Mouse (Mus musculus): ENCODE measurements around the gene Acadvl. TPM values are rescaled to one million over a fixed set of nuclear protein-coding genes. Genes with fewer than 3 reads are reported as not detected.

Acadvl gene
- total RNA-seq (2023): 10 to 100 TPM; 43.9 to 56.5 TPM

DNA sequence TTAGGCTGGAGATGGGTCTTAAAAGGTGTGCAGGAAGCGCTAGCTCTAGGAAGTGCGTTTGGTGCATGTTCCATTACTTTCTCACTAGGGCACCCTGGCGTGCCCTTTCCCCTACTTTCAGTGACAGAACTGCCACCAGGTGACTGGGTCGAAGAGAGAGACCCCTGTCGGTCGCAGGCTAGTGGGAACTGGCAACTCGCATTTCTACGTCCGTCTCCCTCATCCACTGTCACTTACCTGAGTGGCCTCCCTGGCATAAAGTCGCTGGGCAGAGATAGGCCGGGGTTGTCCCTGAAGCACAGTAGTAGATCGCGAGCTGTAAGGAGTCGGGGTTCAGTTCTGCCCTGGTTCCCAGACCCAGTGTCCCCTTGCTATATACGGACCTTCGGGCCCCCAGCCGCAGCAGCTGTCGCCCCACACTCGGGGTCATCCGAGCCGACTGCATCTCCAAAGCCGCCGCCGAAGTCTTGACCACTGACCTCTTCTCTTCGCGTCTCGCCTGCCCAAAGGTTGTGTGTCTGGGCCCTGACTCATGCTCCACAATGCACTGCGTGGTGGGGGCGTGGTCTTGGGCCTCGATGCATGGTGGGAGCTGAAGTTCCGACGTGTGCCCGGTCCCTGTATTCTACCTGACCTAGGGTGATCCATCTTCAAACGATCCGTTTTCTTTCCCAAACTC, at the start of gene Acadvl:
Gene Acadvl (minus strand): TSS at position 532 of the 679 bp plus-strand sequence.

DNA sequence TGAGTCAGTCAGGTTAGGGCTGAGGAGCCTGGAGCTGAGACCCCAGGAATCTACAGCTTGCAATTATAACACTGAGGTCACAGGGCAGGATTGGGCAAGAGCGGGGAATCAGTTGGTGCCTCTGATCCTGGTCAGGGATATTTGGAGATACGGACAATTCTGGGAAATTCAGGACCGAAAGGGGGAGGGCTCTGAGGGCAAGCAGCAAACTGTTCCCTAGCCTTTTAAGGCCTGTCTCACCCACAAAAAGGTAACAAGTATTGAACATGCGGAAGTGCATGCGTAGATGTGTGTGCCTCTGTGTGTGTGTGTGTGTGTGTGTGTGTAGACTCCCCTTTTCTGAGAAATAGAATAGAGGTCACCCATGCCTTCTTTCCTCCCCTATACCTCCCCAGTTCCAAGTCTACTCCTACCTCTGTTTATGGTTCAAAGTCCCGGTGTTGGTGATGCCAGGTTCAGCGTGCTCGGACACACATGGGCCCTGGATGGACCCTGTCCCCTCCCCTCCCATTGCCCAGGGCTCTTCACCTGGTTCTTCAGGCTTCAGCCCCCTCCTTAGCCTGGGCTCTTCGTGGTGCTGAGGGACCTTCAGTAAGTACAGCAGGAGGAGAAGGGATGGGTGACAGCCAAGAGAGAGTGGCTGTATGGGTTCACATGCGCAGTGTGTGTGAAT, 38.8 kb upstream of the Acadvl start, which contains the start of gene Asgr1:
Gene Asgr1 (plus strand): TSS at position 188 of the 673 bp plus-strand sequence.

DNA sequence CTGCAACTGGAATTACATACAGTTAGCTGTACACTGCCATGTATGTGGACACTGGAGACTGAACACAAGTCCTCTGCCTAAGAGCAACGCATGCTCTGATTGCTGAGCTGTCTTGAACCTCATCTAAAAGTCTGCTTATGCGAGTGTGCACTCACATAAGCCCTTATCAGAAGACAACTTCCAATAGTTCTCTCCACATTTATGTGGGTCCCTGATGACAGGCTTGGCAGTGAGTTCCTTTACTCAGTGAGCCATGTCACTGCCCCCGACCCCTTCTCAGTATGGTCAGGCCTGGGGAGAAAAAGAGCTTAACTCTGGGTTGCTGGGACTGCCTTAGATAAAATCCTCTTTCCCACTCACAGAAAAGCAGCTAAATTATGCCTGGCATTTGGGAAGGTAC, 1.5 kb upstream of the Acadvl start, which contains the start of gene Dlg4:
Gene Dlg4 (plus strand): TSS at position 274 of the 400 bp plus-strand sequence.

DNA sequence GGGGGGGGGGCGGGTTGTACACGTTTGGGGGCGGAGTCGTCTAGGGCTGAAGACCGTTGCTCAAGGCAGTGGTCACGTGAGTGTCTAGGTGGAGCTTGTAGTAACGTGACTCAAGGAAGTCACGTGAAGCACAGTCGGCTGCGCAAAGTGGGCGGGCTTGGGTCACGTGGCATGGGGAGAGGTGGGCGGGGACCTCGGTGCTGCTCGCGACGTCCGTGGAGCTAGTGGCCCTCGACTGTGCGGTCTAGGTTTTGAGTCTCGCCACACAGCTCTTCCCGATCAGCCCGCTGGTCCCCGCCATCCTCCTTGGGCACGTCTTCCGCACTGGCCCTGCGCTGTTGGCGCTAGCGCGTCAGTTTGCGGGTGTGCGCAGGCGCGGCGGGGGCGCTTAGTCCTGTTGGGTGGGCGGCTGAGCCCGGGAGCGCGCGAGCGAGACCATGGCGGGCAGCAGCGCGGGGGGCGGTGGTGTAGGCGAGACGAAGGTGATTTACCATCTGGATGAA, 14.8 kb downstream of the Acadvl start, which contains the start of gene Dvl2:
Gene Dvl2 (plus strand): TSS at position 200 of the 503 bp plus-strand sequence.

DNA sequence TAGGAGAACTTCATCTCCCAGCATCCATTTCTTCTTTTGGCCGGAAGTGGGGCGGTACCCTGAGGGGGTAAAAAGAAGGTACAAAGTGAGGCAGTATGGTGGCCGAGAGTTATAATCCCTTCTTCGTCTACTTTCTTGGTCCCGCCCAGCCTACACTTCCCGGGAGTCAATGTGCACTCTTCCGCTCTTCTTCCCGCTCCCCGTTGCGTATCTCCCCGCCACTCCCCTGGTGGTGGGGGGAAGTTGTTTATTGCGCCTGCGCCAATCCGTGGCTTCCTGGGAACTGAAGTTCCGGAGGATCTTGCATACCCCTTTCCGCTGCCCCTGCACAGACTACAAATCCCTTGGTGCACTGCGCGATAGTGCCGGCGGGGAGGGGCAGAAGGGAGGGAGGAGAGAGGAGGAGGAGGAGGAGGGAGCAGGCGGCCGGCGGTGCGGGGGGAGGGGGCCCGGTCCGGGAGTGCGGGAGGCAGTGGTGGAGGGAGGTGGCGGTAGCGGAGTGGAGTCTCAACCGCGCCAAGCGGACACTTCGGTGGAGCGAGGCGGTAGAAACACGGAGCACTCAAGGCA, 19.7 kb downstream of the Acadvl start, which contains the start of gene Phf23:
Gene Phf23 (plus strand): TSS at position 387 of the 570 bp plus-strand sequence.

DNA sequence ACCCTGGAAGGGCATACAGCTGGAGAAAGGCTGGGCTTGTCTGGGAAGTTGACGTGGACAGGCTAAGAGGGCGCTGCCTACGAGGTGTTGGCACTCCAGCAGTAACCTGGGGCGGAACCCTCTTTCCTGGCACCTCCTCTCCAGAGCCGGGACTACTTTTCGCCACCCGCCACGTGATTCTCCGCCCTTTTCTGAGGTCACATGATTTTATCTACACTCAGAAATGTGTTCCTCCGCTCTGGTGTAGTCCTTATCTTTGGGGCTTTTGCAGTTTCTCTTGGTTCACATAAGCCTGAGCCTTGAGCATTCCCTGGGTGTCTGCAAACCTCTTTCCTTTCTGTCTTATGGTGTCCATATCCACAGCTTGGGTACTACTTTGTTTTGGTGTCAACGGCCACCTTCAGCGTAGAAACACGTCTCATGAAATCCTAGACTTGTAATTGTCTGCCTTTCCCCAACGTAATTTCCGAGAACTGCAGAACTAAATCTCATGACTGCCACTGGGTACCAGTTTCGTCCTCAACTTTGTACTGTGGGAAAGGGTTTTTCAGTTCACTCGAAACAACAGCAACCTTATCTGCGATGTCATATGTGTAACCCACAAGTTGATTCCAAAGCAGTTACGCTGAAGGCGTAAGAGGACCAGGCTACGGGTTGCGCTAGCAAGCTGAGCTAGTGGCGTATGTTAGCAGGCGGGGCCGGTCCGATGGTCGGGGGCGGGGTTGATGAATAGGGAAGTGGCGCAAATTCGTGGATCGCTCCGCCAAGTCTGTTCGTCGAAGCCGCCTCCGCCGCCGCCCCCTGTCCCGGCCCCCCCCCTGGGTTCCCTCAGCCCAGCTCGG, 24.1 kb downstream of the Acadvl start, which contains the start of gene Gabarap:
Gene Gabarap (plus strand): TSS at position 294 of the 842 bp plus-strand sequence.

DNA sequence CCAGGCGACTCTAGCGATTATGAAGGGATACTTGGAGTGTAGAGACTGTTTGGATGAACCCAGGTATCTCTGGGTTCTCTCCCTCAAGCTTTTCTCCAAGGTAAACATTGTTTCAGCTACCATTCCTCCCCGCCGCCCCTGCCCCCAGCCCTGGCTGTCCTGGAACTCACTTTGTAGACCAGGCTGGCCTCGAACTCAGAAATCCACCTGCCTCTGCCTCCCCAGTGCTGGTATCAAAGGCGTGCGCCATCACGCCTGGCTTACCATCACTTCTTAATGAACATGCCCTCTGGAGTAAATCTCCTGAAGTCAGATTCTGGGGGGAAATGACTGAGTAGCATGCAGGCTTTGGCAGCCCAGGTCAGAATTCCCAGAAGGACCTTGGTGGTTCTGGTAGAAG, 33.0 kb downstream of the Acadvl start, which contains the start of gene Elp5:
Gene Elp5 (minus strand): TSS at position 293 of the 400 bp plus-strand sequence.

DNA sequence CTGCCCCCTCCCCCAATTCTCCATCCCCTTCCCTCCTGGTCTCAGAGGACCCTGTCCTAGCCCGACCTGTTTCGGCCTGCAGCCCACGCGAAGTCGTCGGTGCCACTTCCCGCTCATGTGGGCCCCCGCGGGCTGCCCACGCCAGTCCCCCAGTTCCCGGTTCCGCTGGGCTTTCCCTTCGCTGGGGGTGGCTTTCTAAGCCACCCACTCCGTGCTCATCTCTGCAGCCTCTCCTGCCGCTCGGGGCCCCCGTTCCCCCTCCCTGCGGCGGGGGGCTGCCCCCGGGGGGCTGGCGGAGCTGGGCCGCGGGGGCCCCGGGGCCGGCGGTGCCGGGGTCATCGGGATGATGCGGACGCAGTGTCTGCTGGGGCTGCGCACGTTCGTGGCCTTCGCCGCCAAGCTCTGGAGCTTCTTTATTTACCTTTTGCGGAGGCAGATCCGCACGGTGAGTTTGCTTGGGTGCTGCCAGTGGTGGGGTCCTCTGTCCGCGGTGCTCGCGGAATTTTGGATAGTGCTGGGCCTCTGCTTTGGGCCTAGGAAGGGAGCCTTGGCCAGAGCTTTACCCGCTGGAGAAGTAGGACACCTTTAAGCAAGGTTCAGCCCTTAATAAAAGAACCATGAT, 34.0 kb downstream of the Acadvl start, which contains the start of gene Ctdnep1:
Gene Ctdnep1 (plus strand): TSS at position 16 of the 622 bp plus-strand sequence.

DNA sequence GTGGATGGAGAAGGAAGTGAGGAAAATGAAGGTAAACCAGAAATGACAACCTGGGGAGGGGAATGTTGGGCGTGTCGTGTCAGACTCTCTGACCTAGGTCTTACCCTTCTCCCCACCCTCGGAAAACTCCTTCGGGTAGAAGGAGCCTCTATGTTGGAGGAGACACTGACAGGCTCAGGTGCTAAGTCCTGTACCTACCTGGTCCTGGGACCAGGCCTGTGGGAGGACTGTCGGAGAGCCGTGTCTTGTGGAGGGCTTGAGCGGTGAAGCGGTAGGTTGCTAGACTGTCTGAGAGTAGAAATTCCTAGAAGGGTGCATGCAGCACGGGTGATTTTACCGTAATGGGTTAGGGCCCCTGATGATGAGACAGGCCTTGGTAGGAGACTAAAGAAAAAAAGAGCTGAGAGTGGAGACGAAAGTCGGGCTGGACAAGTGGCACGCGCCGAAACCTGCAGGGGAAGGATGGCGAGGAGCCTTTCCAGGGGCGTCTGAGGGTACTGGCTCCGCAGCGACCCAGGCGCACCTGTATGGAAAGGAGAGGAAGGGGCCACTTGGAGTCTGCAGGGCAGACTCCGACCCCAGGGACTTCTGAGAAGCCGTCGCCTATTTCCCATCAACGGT, 50.5 kb downstream of the Acadvl start, which contains the start of gene Cldn7:
Gene Cldn7 (plus strand): TSS at position 130 of the 621 bp plus-strand sequence.

Other genes with a start within 250 kb of the Acadvl start
- gene Zbtb4, start 249.5 kb downstream of the Acadvl start, total RNA-seq (2023): 10 to 100 TPM; 16.0 to 20.0 TPM
- under 1 TPM; 0.45 to 0.49 TPM for gene Chrnb1, start 219.5 kb downstream of the Acadvl start, total RNA-seq (2023)
- 1 to 10 TPM in 1 of 2 experiments, under 1 TPM in 1; 0.76 to 1.3 TPM for gene Fgf11, start 213.6 kb downstream of the Acadvl start, total RNA-seq (2023)
- not detected for gene Tmem102, start 209.8 kb downstream of the Acadvl start, total RNA-seq (2023)
- not detected for gene Gm39566, start 200.1 kb downstream of the Acadvl start, total RNA-seq (2023)
- not detected for gene Spem2, start 196.9 kb downstream of the Acadvl start, total RNA-seq (2023)
- gene Spem1, start 193.2 kb downstream of the Acadvl start, total RNA-seq (2023): not detected
- gene Nlgn2, start 177.6 kb downstream of the Acadvl start, total RNA-seq (2023): 1 to 10 TPM; 1.9 to 2.6 TPM
- gene Tmem256, start 176.9 kb downstream of the Acadvl start, total RNA-seq (2023): 100 to 1,000 TPM; 100 to 117 TPM
- gene Plscr3, start 169.0 kb downstream of the Acadvl start, total RNA-seq (2023): 10 to 100 TPM; 39.8 to 43.6 TPM
- not detected for gene Tnk1, start 156.7 kb downstream of the Acadvl start, total RNA-seq (2023)
- not detected for gene Tmem95, start 137.4 kb downstream of the Acadvl start, total RNA-seq (2023)
- 1 to 10 TPM; 6.0 TPM for gene Kctd11, start 134.0 kb downstream of the Acadvl start, total RNA-seq (2023)
- gene Acap1, start 119.9 kb downstream of the Acadvl start, total RNA-seq (2023): 10 to 100 TPM; 10.4 to 12.2 TPM
- under 1 TPM; 0.31 to 0.49 TPM for gene 2810408A11Rik, start 114.4 kb downstream of the Acadvl start, total RNA-seq (2023)
- 10 to 100 TPM; 30.0 to 30.4 TPM for gene Neurl4, start 114.3 kb downstream of the Acadvl start, total RNA-seq (2023)
- 100 to 1,000 TPM; 110 to 112 TPM for gene Gps2, start 101.5 kb downstream of the Acadvl start, total RNA-seq (2023)
- 100 to 1,000 TPM; 407 to 410 TPM for gene Eif5a, start 93.5 kb downstream of the Acadvl start, total RNA-seq (2023)
- 1 to 10 TPM in 1 of 2 experiments, not detected in 1; 1.6 TPM for gene Ybx2, start 79.6 kb downstream of the Acadvl start, total RNA-seq (2023)
- not detected for gene Slc2a4, start 67.2 kb downstream of the Acadvl start, total RNA-seq (2023)
- gene Cldn7, start 50.6 kb downstream of the Acadvl start, total RNA-seq (2023): not detected
- gene Ctdnep1, start 34.3 kb downstream of the Acadvl start, total RNA-seq (2023): 100 to 1,000 TPM; 107 to 143 TPM
- 10 to 100 TPM; 44.3 to 49.5 TPM for gene Elp5, start 32.9 kb downstream of the Acadvl start, total RNA-seq (2023)
- 100 to 1,000 TPM; 469 to 485 TPM for gene Gabarap, start 24.3 kb downstream of the Acadvl start, total RNA-seq (2023)
- gene Phf23, start 19.6 kb downstream of the Acadvl start, total RNA-seq (2023): 10 to 100 TPM; 64.3 to 77.5 TPM
- gene Dvl2, start 14.8 kb downstream of the Acadvl start, total RNA-seq (2023): 10 to 100 TPM; 30.2 to 33.6 TPM
- 10 to 100 TPM; 11.0 to 19.4 TPM for gene Dlg4, start 1.5 kb upstream of the Acadvl start, total RNA-seq (2023)
- not detected for gene Asgr1, start 38.7 kb upstream of the Acadvl start, total RNA-seq (2023)
- gene Asgr2, start 77.2 kb upstream of the Acadvl start, total RNA-seq (2023): 1 to 10 TPM; 3.7 to 3.8 TPM
- 1 to 10 TPM; 7.0 to 7.1 TPM for gene Mgl2, start 114.9 kb upstream of the Acadvl start, total RNA-seq (2023)
- gene Clec10a, start 140.8 kb upstream of the Acadvl start, total RNA-seq (2023): 10 to 100 TPM; 57.0 to 63.9 TPM
- not detected for gene Slc16a11, start 197.3 kb upstream of the Acadvl start, total RNA-seq (2023)
- gene Slc16a13, start 205.7 kb upstream of the Acadvl start, total RNA-seq (2023): 1 to 10 TPM; 4.2 to 6.0 TPM
- not detected for gene Bcl6b, start 214.4 kb upstream of the Acadvl start, total RNA-seq (2023)
- gene 0610010K14Rik, start 222.5 kb upstream of the Acadvl start, total RNA-seq (2023): 10 to 100 TPM; 43.5 to 48.2 TPM
- 1 to 10 TPM; 4.6 to 5.0 TPM for gene Gm21988, start 224.4 kb upstream of the Acadvl start, total RNA-seq (2023)
- 100 to 1,000 TPM; 119 to 173 TPM for gene Rnasek, start 224.4 kb upstream of the Acadvl start, total RNA-seq (2023)
- gene Alox12, start 239.9 kb upstream of the Acadvl start, total RNA-seq (2023): under 1 TPM in 1 of 2 experiments, not detected in 1; 0.21 TPM